Mouse (Mus musculus): ENCODE data around the gene Dnah7c.
"Not testable (repeated sequence)": the region's sequence is repeated elsewhere in the genome, so short reads cannot be mapped to it uniquely, and the experiment has no call there.

- TF ChIP-seq CTCF (IDR thresholded peaks at IDR 0.05); EP300 (IDR thresholded peaks at IDR 0.05; ENCODE audit: insufficient read depth, low read depth, low read length): not testable (repeated sequence)
Measured at GRCm38 (mm10) chr1:46808630-46809029, 383.2 kb downstream of the Dnah7c start.
